12 mouse cellular contexts compared by ENCODE assay signal in the genomic region with DNA sequence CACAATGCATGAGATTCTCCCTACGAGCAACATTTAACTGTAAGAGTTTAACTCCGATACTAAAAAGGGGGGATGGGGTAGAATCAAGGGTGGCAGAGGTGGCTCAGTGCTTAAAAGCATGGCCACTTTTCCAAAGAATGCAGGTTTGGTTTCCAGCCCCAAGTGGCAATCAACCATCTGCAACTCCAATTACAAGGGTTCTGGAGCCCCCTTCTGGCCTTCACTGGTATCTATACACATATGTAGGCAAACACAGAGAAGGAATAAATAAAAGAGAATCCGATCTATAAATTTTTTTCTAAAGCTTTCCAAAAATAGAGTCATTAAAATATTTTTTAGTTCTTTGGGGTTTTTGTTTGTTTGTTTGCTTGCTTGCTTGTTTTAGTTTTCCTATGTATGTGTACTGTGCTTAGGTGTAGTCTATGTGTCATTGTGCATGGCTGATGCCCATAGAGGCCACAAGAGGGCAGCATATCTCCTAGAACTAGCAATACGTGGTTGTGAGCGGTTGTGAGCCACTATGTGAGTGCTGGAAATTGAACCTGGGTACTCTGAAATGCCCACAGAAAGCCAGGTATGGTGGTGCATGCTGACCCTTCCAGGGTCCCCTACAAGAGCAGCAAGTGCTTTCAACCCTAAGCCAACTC. TPM values are rescaled to one million over a fixed set of nuclear protein-coding genes. Genes with fewer than 3 reads are reported as not detected.
A peak's percentile ranks its signal among the peaks of the same experiment; 100 is the strongest.
DNase-seq lines count a peak whose midpoint lies in the region; ATAC-seq and TF ChIP-seq lines count a peak whose summit lies in the region.
"Had no signal": no experiment of that assay in that cellular context is flagged by ENCODE, and none has a peak within 500 bp of the region (broad histone marks: within the 10 kb centered on the region; RNA-seq: fewer than 3 reads in every experiment).

No protein-coding gene starts in this region.

- H3K9me3 ChIP-seq in kidney, postnatal 0 days (replicated peaks; ENCODE audit: low read length) = no peaks in the 10 kb centered on the region
- H3K9me3 ChIP-seq in MEL (replicated peaks; ENCODE audit: insufficient read depth, low read length) = no peaks in the 10 kb centered on the region

- H3K79me3 ChIP-seq in C2C12 (ENCODE audit: low read depth) = no peaks in the 10 kb centered on the region

- H3K36me3 ChIP-seq in kidney, postnatal 0 days (ENCODE audit: insufficient read depth, low read length) = no peaks in the 10 kb centered on the region
- H3K36me3 ChIP-seq in C2C12 (ENCODE audit: control insufficient read depth, insufficient read depth) = no peaks in the 10 kb centered on the region
- H3K36me3 ChIP-seq in MEL (ENCODE audit: control insufficient read depth in 1 of 2, insufficient read depth in 2 of 2, low read length in 2 of 2) = no peaks in the 10 kb centered on the region
- H3K36me3 ChIP-seq: embryonic facial prominence, embryonic 12.5 days had no signal

- DNase-seq in kidney, postnatal 0 days (ENCODE audit: low spot score) = no peak
- no peak for DNase-seq in kidney, postnatal 25 days
- peak; percentile 68 for DNase-seq in MEL (ENCODE audit: low read depth, low spot score)
- DNase-seq in thymus, postnatal 4 days = no peak
- no peak for DNase-seq in adrenal gland, postnatal 25 days
- DNase-seq: retina, postnatal 1 day had no signal

- no peak overlapping the region for H3K4me3 ChIP-seq in kidney, postnatal 0 days (replicated peaks; ENCODE audit: low read depth, low read length)
- no peak overlapping the region for H3K4me3 ChIP-seq in C2C12 (ENCODE audit: insufficient read depth, poor library complexity, severe bottlenecking)
- H3K4me3 ChIP-seq in MEL (ENCODE audit: control insufficient read depth in 1 of 2, insufficient read depth in 1 of 2, low read depth in 2 of 2, low read length in 2 of 2) = no peak overlapping the region
- H3K4me3 ChIP-seq: embryonic facial prominence, embryonic 12.5 days had no signal

- no peak overlapping the region for H3K27ac ChIP-seq in kidney, postnatal 0 days
- H3K27ac ChIP-seq in MEL (ENCODE audit: control insufficient read depth, low read depth, low read length) = no peak overlapping the region
- H3K27ac ChIP-seq: embryonic facial prominence, embryonic 12.5 days; macrophage had no signal

- no peak overlapping the region for H3ac ChIP-seq in C2C12 (ENCODE audit: control insufficient read depth, insufficient read length, low read depth)

- peak; percentile 46 for TF ChIP-seq CTCF in kidney, postnatal 0 days (IDR thresholded peaks at IDR 0.05; ENCODE audit: low read depth)
- TF ChIP-seq CTCF in C2C12 (IDR thresholded peaks at IDR 0.05; ENCODE audit: control insufficient read depth, insufficient read depth, insufficient read length) = peak; percentile 5
- TF ChIP-seq CTCF in MEL (IDR thresholded peaks at IDR 0.05 in 2 of 3, conservative IDR thresholded peaks at IDR 0.05 in 1 of 3; ENCODE audit: control insufficient read depth in 1 of 3, insufficient read depth in 1 of 3, low read depth in 2 of 3, low read length in 3 of 3, poor library complexity in 1 of 3, severe bottlenecking in 1 of 3) = peak; percentile 51 to 66 (median 52)

- TF ChIP-seq POLR2A in MEL (IDR thresholded peaks at IDR 0.05; ENCODE audit: control insufficient read depth in 1 of 2, insufficient read depth in 1 of 2, low read depth in 1 of 2, low read length in 2 of 2, poor library complexity in 1 of 2) = no peak

- H3K79me2 ChIP-seq in C2C12 (ENCODE audit: control insufficient read depth, insufficient read depth) (no peaks in the 10 kb centered on the region), MEL (ENCODE audit: control insufficient read depth, insufficient read depth, low read length, poor library complexity) (no peaks in the 10 kb centered on the region)

- H3K4me1 ChIP-seq in kidney, postnatal 0 days (replicated peaks; ENCODE audit: insufficient read depth, low read length) = no peaks in the 10 kb centered on the region
- no peaks in the 10 kb centered on the region for H3K4me1 ChIP-seq in MEL (ENCODE audit: control insufficient read depth in 1 of 2, insufficient read depth in 2 of 2, low read length in 2 of 2)

- H3K9ac ChIP-seq in kidney, postnatal 0 days (ENCODE audit: low read depth, low read length) = no peak overlapping the region
- no peak overlapping the region for H3K9ac ChIP-seq in MEL (ENCODE audit: control insufficient read depth, low read depth, low read length, poor library complexity, severe bottlenecking)
- H3K9ac ChIP-seq: embryonic facial prominence, embryonic 12.5 days had no signal

- WGBS in kidney, postnatal 0 days = 80% methylated on average over 5 of the region's 5 CpGs

- no peak for ATAC-seq in kidney, postnatal 0 days (replicated peaks; ENCODE audit: low FRiP score, low read depth)
- peak; percentile 75 for ATAC-seq in granulocyte monocyte progenitor cell, adult 5-6 weeks (replicated peaks; ENCODE audit: poor library complexity, severe bottlenecking)
- ATAC-seq: activated CD4-positive, CD25-positive, alpha-beta regulatory T cell, adult 4 months had no signal

- H3K27me3 ChIP-seq in kidney, postnatal 0 days (ENCODE audit: insufficient read depth, low read length) = no peaks in the 10 kb centered on the region
- peaks cover 56% of the 10 kb centered on the region for H3K27me3 ChIP-seq in C2C12 (ENCODE audit: control insufficient read depth, insufficient read depth, insufficient read length)
- peaks cover 0 to 2% of the 10 kb centered on the region in 2 experiments; a peak in 1 of 4 replicates for H3K27me3 ChIP-seq in MEL (ENCODE audit: control insufficient read depth in 1 of 2, insufficient read depth in 2 of 2, low read length in 2 of 2)

- no peak for TF ChIP-seq EP300 in MEL (IDR thresholded peaks at IDR 0.05; ENCODE audit: low read depth in 1 of 2, low read length in 2 of 2)

- H3K4me2 ChIP-seq in kidney, postnatal 0 days (ENCODE audit: low read length) = no peak overlapping the region
- H3K4me2 ChIP-seq: embryonic facial prominence, embryonic 12.5 days; heart, embryonic 11.5 days had no signal

- peak; percentile 66 for TF ChIP-seq RAD21 in MEL (IDR thresholded peaks at IDR 0.05; ENCODE audit: low read depth, low read length)

TF ChIP-seq in C2C12, 6 proteins besides CTCF, POLR2A, EP300 and RAD21:
- TF ChIP-seq FOSL1 (IDR thresholded peaks at IDR 0.05; ENCODE audit: insufficient read depth, low read length, poor library complexity, severe bottlenecking) (no peak), CEBPB (IDR thresholded peaks at IDR 0.05; ENCODE audit: low read depth) (no peak), MAX (IDR thresholded peaks at IDR 0.05) (no peak), USF1 (IDR thresholded peaks at IDR 0.05; ENCODE audit: low read depth) (no peak), MYOG (IDR thresholded peaks at IDR 0.05; ENCODE audit: control insufficient read depth, extremely low read depth, insufficient read length) (no peak), MYOD1 (IDR thresholded peaks at IDR 0.05; ENCODE audit: control insufficient read depth, insufficient read length, low read depth) (no peak)

TF ChIP-seq in MEL, 35 proteins besides CTCF, POLR2A, EP300 and RAD21:
- no peak for TF ChIP-seq RCOR1 (IDR thresholded peaks at IDR 0.05; ENCODE audit: low read depth, low read length)
- peak; percentile 51 for TF ChIP-seq SMC3 (IDR thresholded peaks at IDR 0.05; ENCODE audit: low read depth, low read length)
- TF ChIP-seq ZC3H11A (IDR thresholded peaks at IDR 0.05; ENCODE audit: low read depth, low read length) = peak; percentile 57
- TF ChIP-seq HCFC1 (IDR thresholded peaks at IDR 0.05; ENCODE audit: low read depth, low read length) = no peak
- no peak for TF ChIP-seq SIN3A (IDR thresholded peaks at IDR 0.05; ENCODE audit: low read length)
- TF ChIP-seq TCF12 (IDR thresholded peaks at IDR 0.05; ENCODE audit: low read depth, low read length) = no peak
- no peak for TF ChIP-seq MXI1 (IDR thresholded peaks at IDR 0.05; ENCODE audit: low read depth, low read length)
- TF ChIP-seq KAT2A (conservative IDR thresholded peaks at IDR 0.05; ENCODE audit: low read depth, low read length) = no peak

RNA-seq across cellular contexts. Expression of a gene that starts 18.5 kb away (rescaled TPM):
- polyA plus RNA-seq in kidney, postnatal 0 days (2015; fragmentation: Nextera tagmentation; extraction: Ambion mirVana) = 115 and 124 TPM in 2 replicates
- polyA plus RNA-seq in C2C12 (2012; fragmentation: generic; extraction: Trizol) (21.7 TPM), MEL (2012; ENCODE audit: insufficient read depth in 1 of 2, insufficient read length in 2 of 2, low read depth in 1 of 2, low replicate concordance in 2 of 2, missing spikeins in 1 of 2) (10 to 100 TPM in 1 of 2 experiments, not detected in 1; 87.5 TPM)
- total RNA-seq in MEL (2012; rRNA removed) = 23.5 and 28.2 TPM in 2 replicates
- total RNA-seq in granulocyte monocyte progenitor cell, adult 5-6 weeks (2014; fragmentation: Nextera tagmentation) = 35.5 and 75.7 TPM in 2 replicates
- 18.5 and 31.9 TPM in 2 replicates for total RNA-seq in granulocyte monocyte progenitor cell, adult 5-6 weeks (2017)
- 15.0 and 37.3 TPM in 2 replicates for total RNA-seq in adrenal gland, postnatal 25 days (2021)

RNA-seq across cellular contexts. Expression of a gene that starts 53.3 kb away (rescaled TPM):
- polyA plus RNA-seq in kidney, postnatal 0 days (2015; fragmentation: Nextera tagmentation; extraction: Ambion mirVana) = 48.4 and 56.1 TPM in 2 replicates
- polyA plus RNA-seq in C2C12 (2012; fragmentation: generic; extraction: Trizol) (61.5 TPM), MEL (2012; ENCODE audit: insufficient read depth in 1 of 2, insufficient read length in 2 of 2, low read depth in 1 of 2, low replicate concordance in 2 of 2, missing spikeins in 1 of 2) (100 to 1,000 TPM; 157 to 278 TPM)
- 109 and 128 TPM in 2 replicates for total RNA-seq in MEL (2012; rRNA removed)
- total RNA-seq in granulocyte monocyte progenitor cell, adult 5-6 weeks (2014; fragmentation: Nextera tagmentation) = 73.5 and 77.5 TPM in 2 replicates
- total RNA-seq in granulocyte monocyte progenitor cell, adult 5-6 weeks (2017) = 57.8 and 71.2 TPM in 2 replicates
- 104 and 112 TPM in 2 replicates for total RNA-seq in adrenal gland, postnatal 25 days (2021)
